Mouse (Mus musculus): Measurements from ENCODE around the gene Dcaf10. TPM values are rescaled to one million over a fixed set of nuclear protein-coding genes. Genes with fewer than 3 reads are reported as not detected.
"Not testable (repeated sequence)": the region's sequence is repeated elsewhere in the genome, so short reads cannot be mapped to it uniquely, and the experiment has no call there.

Dcaf10 gene
- polyA plus RNA-seq, 1 experiment from 2014 or later: 12.3 TPM

GRCm38 (mm10) chr4:45332466-45332865, 9.4 kb upstream of the Dcaf10 start:
- no peak for DNase-seq (ENCODE audit: low spot score, missing footprints)
- no peaks in the 10 kb centered on the region for H3K27me3 ChIP-seq (ENCODE audit: control insufficient read depth, insufficient read depth, low read length)
- WGBS: 70% methylated on average over 3 of the region's 3 CpGs

GRCm38 (mm10) chr4:45341226-45341625, 675 bp upstream of the Dcaf10 start:
- H3K9me3 ChIP-seq (ENCODE audit: control insufficient read depth, low read length): no peaks in the 10 kb centered on the region
- ATAC-seq (ENCODE audit: low FRiP score) (peak; percentile 4; the same call in 1 of the 2 replicates), DNase-seq (ENCODE audit: low spot score, missing footprints) (no peak)
- H3K4me3 ChIP-seq (ENCODE audit: low read depth, low read length): peak overlapping the region; percentile 94; the same call in 1 of the 2 replicates
- WGBS: 68% methylated on average over 9 of the region's 9 CpGs
- peak overlapping the region; percentile 88 for H3K4me2 ChIP-seq
- 0 out of 2 replicates have a peak overlapping the region, but pooled peaks have one; percentile 83 for H3K27ac ChIP-seq (ENCODE audit: low read depth, low read length)
- no peaks in the 10 kb centered on the region for H3K36me3 ChIP-seq (ENCODE audit: control insufficient read depth, insufficient read depth, low read length)
- peak overlapping the region; percentile 89 for H3K9ac ChIP-seq (ENCODE audit: low read length)
- H3K27me3 ChIP-seq (ENCODE audit: control insufficient read depth, insufficient read depth, low read length): no peaks in the 10 kb centered on the region
- H3K4me1 ChIP-seq (ENCODE audit: control insufficient read depth, insufficient read depth, low read length): peaks cover 6% of the 10 kb centered on the region

More at GRCm38 (mm10) chr4:45332466-45332865, 9.4 kb upstream of the Dcaf10 start:
- Histone ChIP-seq H3K9ac (ENCODE audit: low read length) (no peak overlapping the region), H3K36me3 (ENCODE audit: control insufficient read depth, insufficient read depth, low read length) (no peaks in the 10 kb centered on the region), H3K4me1 (ENCODE audit: control insufficient read depth, insufficient read depth, low read length) (no peaks in the 10 kb centered on the region), H3K4me3 (ENCODE audit: low read depth, low read length) (no peak overlapping the region), H3K9me3 (ENCODE audit: control insufficient read depth, low read length) (no peaks in the 10 kb centered on the region), H3K27ac (ENCODE audit: low read depth, low read length) (no peak overlapping the region), H3K4me2 (no peak overlapping the region)
- ATAC-seq (ENCODE audit: low FRiP score): no peak

- H3K36me3 ChIP-seq (ENCODE audit: control insufficient read depth, insufficient read depth, low read length): no peaks in the 10 kb centered on the region
- H3K9me3 ChIP-seq (ENCODE audit: control insufficient read depth, low read length): no peaks in the 10 kb centered on the region
- DNase-seq (ENCODE audit: low spot score, missing footprints) (peak; percentile 96), ATAC-seq (ENCODE audit: low FRiP score) (peak; percentile 86)
- H3K4me2 ChIP-seq: peak within 1 kb of the TSS; percentile 88
- peak within 1 kb of the TSS; percentile 89 for H3K9ac ChIP-seq (ENCODE audit: low read length)
- no peaks in the 10 kb centered on the region for H3K27me3 ChIP-seq (ENCODE audit: control insufficient read depth, insufficient read depth, low read length)
- peaks cover 6% of the 10 kb centered on the region for H3K4me1 ChIP-seq (ENCODE audit: control insufficient read depth, insufficient read depth, low read length)
- WGBS: under 1% methylated on average over 68 of the region's 76 CpGs
- peak within 1 kb of the TSS; percentile 94 for H3K4me3 ChIP-seq (ENCODE audit: low read depth, low read length)
- H3K27ac ChIP-seq (ENCODE audit: low read depth, low read length): peak within 1 kb of the TSS; percentile 83
Observed at GRCm38 (mm10) chr4:45342286-45343155, 620 bp downstream of the Dcaf10 start, which contains the start of gene Exosc3. TSS of gene Exosc3 (minus strand) at chr4:45342732.

- ATAC-seq (ENCODE audit: low FRiP score) (no peak), DNase-seq (ENCODE audit: low spot score, missing footprints) (no peak)
- no peaks in the 10 kb centered on the region for H3K27me3 ChIP-seq (ENCODE audit: control insufficient read depth, insufficient read depth, low read length)
- no peaks in the 10 kb centered on the region for H3K4me1 ChIP-seq (ENCODE audit: control insufficient read depth, insufficient read depth, low read length)
- no peak overlapping the region for H3K4me2 ChIP-seq
- 91% methylated on average over 3 of the region's 3 CpGs for WGBS
- no peak overlapping the region for H3K4me3 ChIP-seq (ENCODE audit: low read depth, low read length)
- no peaks in the 10 kb centered on the region for H3K36me3 ChIP-seq (ENCODE audit: control insufficient read depth, insufficient read depth, low read length)
- H3K9ac ChIP-seq (ENCODE audit: low read length): no peak overlapping the region
- no peak overlapping the region for H3K27ac ChIP-seq (ENCODE audit: low read depth, low read length)
- no peaks in the 10 kb centered on the region for H3K9me3 ChIP-seq (ENCODE audit: control insufficient read depth, low read length)
Observed at GRCm38 (mm10) chr4:45356653-45357052, 14.8 kb downstream of the Dcaf10 start.

- no peak for ATAC-seq (ENCODE audit: low FRiP score)
- H3K27me3 ChIP-seq (ENCODE audit: control insufficient read depth, insufficient read depth, low read length): no peaks in the 10 kb centered on the region
- H3K4me2 ChIP-seq: no peak overlapping the region
- DNase-seq (ENCODE audit: low spot score, missing footprints): no peak
- no peak overlapping the region for H3K9ac ChIP-seq (ENCODE audit: low read length)
- H3K4me1 ChIP-seq (ENCODE audit: control insufficient read depth, insufficient read depth, low read length): no peaks in the 10 kb centered on the region
- peaks cover 14% of the 10 kb centered on the region; the same call in 1 of the 2 replicates for H3K36me3 ChIP-seq (ENCODE audit: control insufficient read depth, insufficient read depth, low read length)
- no peaks in the 10 kb centered on the region for H3K9me3 ChIP-seq (ENCODE audit: control insufficient read depth, low read length)
- 97% methylated on average over 3 of the region's 3 CpGs for WGBS
- H3K27ac ChIP-seq (ENCODE audit: low read depth, low read length): no peak overlapping the region
- H3K4me3 ChIP-seq (ENCODE audit: low read depth, low read length): no peak overlapping the region
Observed at GRCm38 (mm10) chr4:45371261-45371660, 29.4 kb downstream of the Dcaf10 start.

- Histone ChIP-seq H3K36me3 (ENCODE audit: control insufficient read depth, insufficient read depth, low read length) (peaks cover 16% of the 10 kb centered on the region; the same call in 1 of the 2 replicates), H3K27me3 (ENCODE audit: control insufficient read depth, insufficient read depth, low read length) (no peaks in the 10 kb centered on the region), H3K27ac (ENCODE audit: low read depth, low read length) (no peak overlapping the region), H3K9me3 (ENCODE audit: control insufficient read depth, low read length) (no peaks in the 10 kb centered on the region), H3K4me3 (ENCODE audit: low read depth, low read length) (no peak overlapping the region), H3K4me1 (ENCODE audit: control insufficient read depth, insufficient read depth, low read length) (no peaks in the 10 kb centered on the region), H3K9ac (ENCODE audit: low read length) (no peak overlapping the region), H3K4me2 (no peak overlapping the region)
- WGBS: 92% methylated on average over 5 of the region's 5 CpGs
- DNase-seq (ENCODE audit: low spot score, missing footprints): no peak
- no peak for ATAC-seq (ENCODE audit: low FRiP score)
Observed at GRCm38 (mm10) chr4:45374879-45375278, 33.0 kb downstream of the Dcaf10 start.

- H3K4me3 ChIP-seq (ENCODE audit: low read depth, low read length): no peak overlapping the region
- ATAC-seq (ENCODE audit: low FRiP score) (no peak), DNase-seq (ENCODE audit: low spot score, missing footprints) (no peak)
- no peaks in the 10 kb centered on the region for H3K27me3 ChIP-seq (ENCODE audit: control insufficient read depth, insufficient read depth, low read length)
- H3K4me1 ChIP-seq (ENCODE audit: control insufficient read depth, insufficient read depth, low read length): no peaks in the 10 kb centered on the region
- H3K4me2 ChIP-seq: no peak overlapping the region
- H3K36me3 ChIP-seq (ENCODE audit: control insufficient read depth, insufficient read depth, low read length): peaks cover 12% of the 10 kb centered on the region; the same call in 1 of the 2 replicates
- no peak overlapping the region for H3K9ac ChIP-seq (ENCODE audit: low read length)
- H3K27ac ChIP-seq (ENCODE audit: low read depth, low read length): no peak overlapping the region
- WGBS: 92% methylated on average over 4 of the region's 4 CpGs
- H3K9me3 ChIP-seq (ENCODE audit: control insufficient read depth, low read length): no peaks in the 10 kb centered on the region
Observed at GRCm38 (mm10) chr4:45376573-45376972, 34.7 kb downstream of the Dcaf10 start.

- H3K27me3 ChIP-seq (ENCODE audit: control insufficient read depth, insufficient read depth, low read length); H3K27ac ChIP-seq (ENCODE audit: low read depth, low read length); H3K36me3 ChIP-seq (ENCODE audit: control insufficient read depth, insufficient read depth, low read length); H3K9ac ChIP-seq (ENCODE audit: low read length); ATAC-seq (ENCODE audit: low FRiP score); DNase-seq (ENCODE audit: low spot score, missing footprints); H3K4me3 ChIP-seq (ENCODE audit: low read depth, low read length); H3K4me1 ChIP-seq (ENCODE audit: control insufficient read depth, insufficient read depth, low read length); H3K9me3 ChIP-seq (ENCODE audit: control insufficient read depth, low read length); H3K4me2 ChIP-seq: not testable (repeated sequence)
- 91% methylated on average over 10 of the region's 10 CpGs for WGBS
Observed at GRCm38 (mm10) chr4:45380903-45381580, 39.1 kb downstream of the Dcaf10 start.

GRCm38 (mm10) chr4:45382133-45382532, 40.2 kb downstream of the Dcaf10 start:
- not testable (repeated sequence) for H3K9me3 ChIP-seq (ENCODE audit: control insufficient read depth, low read length); H3K4me1 ChIP-seq (ENCODE audit: control insufficient read depth, insufficient read depth, low read length); H3K4me3 ChIP-seq (ENCODE audit: low read depth, low read length); H3K27me3 ChIP-seq (ENCODE audit: control insufficient read depth, insufficient read depth, low read length); H3K4me2 ChIP-seq; ATAC-seq (ENCODE audit: low FRiP score); H3K36me3 ChIP-seq (ENCODE audit: control insufficient read depth, insufficient read depth, low read length); H3K9ac ChIP-seq (ENCODE audit: low read length); H3K27ac ChIP-seq (ENCODE audit: low read depth, low read length); DNase-seq (ENCODE audit: low spot score, missing footprints)
- WGBS: 90% methylated on average over 2 of the region's 2 CpGs

Data from midbrain, embryonic 11.5 days (tissue).